Mouse (Mus musculus) forebrain, embryonic 16.5 days (tissue): ENCODE data around the gene Farp1. TPM values are rescaled to one million over a fixed set of nuclear protein-coding genes. Genes with fewer than 3 reads are reported as not detected.
A peak's percentile ranks its signal among the peaks of the same experiment; 100 is the strongest.

Experiments used
- ATAC-seq: fragments of 200-750 bp; cut with Nextera tagmentation; 2 replicates; pipeline ENCODE4 v1.8.0; 2017; ENCODE audit warnings: mild to moderate bottlenecking, moderate library complexity
- H3K27ac ChIP-seq: fragments of 300-500 bp; sonication (generic); 2 replicates; pipeline ENCODE4 v1.5.1; 2014; ENCODE audit warnings: low read length, control low read depth
- H3K27me3 ChIP-seq: fragments of 300-500 bp; sonication (generic); replicated peaks from 2 replicates; pipeline ENCODE4 v1.6.1; 2014; ENCODE audit warnings: low read length; ENCODE audit not compliant: control insufficient read depth, insufficient read depth
- H3K36me3 ChIP-seq: fragments of 300-500 bp; sonication (generic); 2 replicates; pipeline ENCODE4 v1.6.1; 2014; ENCODE audit not compliant: control insufficient read depth, insufficient read depth
- H3K4me1 ChIP-seq: fragments of 300-500 bp; sonication (generic); replicated peaks from 2 replicates; pipeline ENCODE4 v1.6.1; 2014; ENCODE audit warnings: low read length; ENCODE audit not compliant: control insufficient read depth, insufficient read depth
- H3K4me2 ChIP-seq: fragments of 300-500 bp; sonication (generic); 2 replicates; pipeline ENCODE4 v1.6.1; 2014; ENCODE audit warnings: mild to moderate bottlenecking, low read length, control low read depth
- H3K4me3 ChIP-seq: fragments of 300-500 bp; sonication (generic); replicated peaks from 2 replicates; pipeline ENCODE4 v1.5.1; 2014; ENCODE audit warnings: mild to moderate bottlenecking, low read length, control low read depth
- H3K9ac ChIP-seq: fragments of 300-500 bp; sonication (generic); replicated peaks from 2 replicates; pipeline ENCODE4 v1.6.1; 2014; ENCODE audit warnings: low read depth, low read length, control low read depth
- H3K9me3 ChIP-seq: fragments of 300-500 bp; sonication (generic); 2 replicates; pipeline ENCODE4 v1.6.1; 2016; ENCODE audit warnings: low read length; ENCODE audit not compliant: control insufficient read depth
- WGBS: fragments of 180-500 bp; shearing (Covaris S2); extraction: QIAGEN DNeasy Blood & Tissue Kit; methylation state at CpG from one replicate; pipeline ENCODE4 v1.1.7; 2014; 5-methylcytosine and 5-hydroxymethylcytosine counted together
- polyA plus RNA-seq: library from polyadenylated mRNA; unstranded; fragments of >200 nt; fragmentation: Nextera tagmentation; extraction: Ambion mirVana; gene quantifications from 2 replicates; pipeline ENCODE4 v1.2.1, GENCODE M21; 2015

Farp1 gene
- 35.4 and 43.6 TPM in 2 replicates for polyA plus RNA-seq

- Histone ChIP-seq H3K36me3 (no peaks in the 10 kb centered on the region), H3K27me3 (no peaks in the 10 kb centered on the region), H3K27ac (peak within 1 kb of the TSS; percentile 88), H3K9ac (peak within 1 kb of the TSS; percentile 99), H3K4me2 (peak within 1 kb of the TSS; percentile 96), H3K4me3 (peak within 1 kb of the TSS; percentile 87), H3K9me3 (no peaks in the 10 kb centered on the region), H3K4me1 (peaks cover 37% of the 10 kb centered on the region)
- WGBS = under 1% methylated on average over 61 of the region's 61 CpGs
- ATAC-seq = peak; percentile 94
These were observed at the start of gene Farp1 for GRCm38 (mm10) chr14:121034973-121035662. TSS of gene Farp1 (plus strand) at chr14:121035200.

GRCm38 (mm10) chr14:120989126-120989525 is 45.9 kb upstream of the Farp1 start:
- no peak overlapping the region for H3K27ac ChIP-seq
- H3K36me3 ChIP-seq = no peaks in the 10 kb centered on the region
- no peak overlapping the region for H3K4me2 ChIP-seq
- no peaks in the 10 kb centered on the region for H3K4me1 ChIP-seq
- H3K4me3 ChIP-seq = no peak overlapping the region
- H3K9ac ChIP-seq = no peak overlapping the region
- H3K27me3 ChIP-seq = no peaks in the 10 kb centered on the region
- WGBS = 72% methylated on average over 6 of the region's 6 CpGs
- H3K9me3 ChIP-seq = no peaks in the 10 kb centered on the region
- ATAC-seq = no peak

- Histone ChIP-seq H3K9me3 (no peaks in the 10 kb centered on the region), H3K9ac (no peak overlapping the region), H3K27me3 (no peaks in the 10 kb centered on the region), H3K27ac (no peak overlapping the region), H3K4me2 (no peak overlapping the region), H3K4me1 (no peaks in the 10 kb centered on the region), H3K36me3 (no peaks in the 10 kb centered on the region), H3K4me3 (no peak overlapping the region)
- WGBS = 84% methylated on average over 5 of the region's 5 CpGs
- ATAC-seq = no peak
These were observed 37.3 kb upstream of the Farp1 start for GRCm38 (mm10) chr14:120997686-120998085.

- no peak for ATAC-seq
These were observed 34.2 kb upstream of the Farp1 start for GRCm38 (mm10) chr14:121000561-121001340.

GRCm38 (mm10) chr14:121005621-121006020 is 29.4 kb upstream of the Farp1 start:
- H3K27me3 ChIP-seq = no peaks in the 10 kb centered on the region
- no peak overlapping the region for H3K9ac ChIP-seq
- H3K4me3 ChIP-seq = no peak overlapping the region
- no peak overlapping the region for H3K4me2 ChIP-seq
- H3K4me1 ChIP-seq = no peaks in the 10 kb centered on the region
- H3K27ac ChIP-seq = no peak overlapping the region
- H3K36me3 ChIP-seq = no peaks in the 10 kb centered on the region
- no peak for ATAC-seq
- WGBS = 92% methylated on average over 6 of the region's 6 CpGs
- no peaks in the 10 kb centered on the region for H3K9me3 ChIP-seq

More at GRCm38 (mm10) chr14:121000561-121001340, 34.2 kb upstream of the Farp1 start:
- Histone ChIP-seq H3K4me1 (no peaks in the 10 kb centered on the region), H3K4me3 (no peak overlapping the region), H3K27ac (no peak overlapping the region), H3K4me2 (no peak overlapping the region), H3K36me3 (no peaks in the 10 kb centered on the region), H3K27me3 (no peaks in the 10 kb centered on the region), H3K9ac (no peak overlapping the region), H3K9me3 (no peaks in the 10 kb centered on the region)
- 52% methylated on average over 12 of the region's 12 CpGs for WGBS

GRCm38 (mm10) chr14:121006021-121006420 is 29.0 kb upstream of the Farp1 start:
- no peak for ATAC-seq
- WGBS = 95% methylated on average over 8 of the region's 8 CpGs
- H3K4me3 ChIP-seq = no peak overlapping the region

GRCm38 (mm10) chr14:121015114-121015690 is 19.8 kb upstream of the Farp1 start:
- ATAC-seq = 0 out of 2 replicates have a peak, but pooled peaks have one; percentile 20
- no peaks in the 10 kb centered on the region for H3K27me3 ChIP-seq
- H3K4me1 ChIP-seq = no peaks in the 10 kb centered on the region
- H3K36me3 ChIP-seq = no peaks in the 10 kb centered on the region
- no peaks in the 10 kb centered on the region for H3K9me3 ChIP-seq
- H3K27ac ChIP-seq = peak overlapping the region; percentile 18; the same call in 1 of the 2 replicates
- H3K4me3 ChIP-seq = no peak overlapping the region
- WGBS = 73% methylated on average over 2 of the region's 2 CpGs
- no peak overlapping the region for H3K4me2 ChIP-seq
- H3K9ac ChIP-seq = no peak overlapping the region

More at GRCm38 (mm10) chr14:121006021-121006420, 29.0 kb upstream of the Farp1 start:
- Histone ChIP-seq H3K27me3 (no peaks in the 10 kb centered on the region), H3K4me1 (no peaks in the 10 kb centered on the region), H3K36me3 (no peaks in the 10 kb centered on the region), H3K9ac (no peak overlapping the region), H3K9me3 (no peaks in the 10 kb centered on the region), H3K27ac (no peak overlapping the region), H3K4me2 (no peak overlapping the region)

GRCm38 (mm10) chr14:121022403-121022802 is 12.6 kb upstream of the Farp1 start:
- no peaks in the 10 kb centered on the region for H3K36me3 ChIP-seq
- H3K9ac ChIP-seq = no peak overlapping the region
- H3K4me2 ChIP-seq = no peak overlapping the region
- ATAC-seq = no peak
- no peaks in the 10 kb centered on the region for H3K27me3 ChIP-seq
- H3K4me3 ChIP-seq = no peak overlapping the region
- WGBS = 37% methylated on average over 5 of the region's 5 CpGs
- no peaks in the 10 kb centered on the region for H3K9me3 ChIP-seq
- no peaks in the 10 kb centered on the region for H3K4me1 ChIP-seq
- H3K27ac ChIP-seq = no peak overlapping the region

- Histone ChIP-seq H3K4me3 (no peak overlapping the region), H3K27me3 (no peaks in the 10 kb centered on the region), H3K9me3 (no peaks in the 10 kb centered on the region), H3K27ac (no peak overlapping the region), H3K4me2 (no peak overlapping the region), H3K36me3 (no peaks in the 10 kb centered on the region), H3K4me1 (no peaks in the 10 kb centered on the region), H3K9ac (no peak overlapping the region)
- ATAC-seq = no peak
- 68% methylated on average over 8 of the region's 8 CpGs for WGBS
These were observed 9.6 kb upstream of the Farp1 start for GRCm38 (mm10) chr14:121025381-121025780.
